Mouse (Mus musculus): ENCODE data around the gene Tspyl3.

Gene Tspyl3

DNA sequence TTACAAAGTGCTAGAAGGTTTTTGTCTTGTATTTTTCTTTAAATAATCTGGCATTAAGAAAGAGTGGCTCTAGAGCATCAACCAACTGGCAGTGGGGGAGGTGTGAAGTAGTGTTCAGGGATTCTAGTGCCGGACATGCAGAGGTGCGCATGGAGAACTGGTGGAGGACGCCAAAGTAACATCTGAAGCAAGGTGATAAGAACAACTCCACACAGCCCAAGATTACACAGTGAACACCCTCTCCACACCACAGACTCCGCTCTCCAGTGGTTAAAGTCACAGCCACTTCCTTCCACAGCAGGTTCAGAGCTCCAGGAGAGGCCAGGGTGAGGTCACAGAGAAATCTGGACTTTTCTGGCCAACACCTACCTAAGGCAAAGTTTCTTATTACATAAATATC lies 2.7 kb upstream of the Tspyl3 start:
- WGBS = 80% methylated on average over 4 of the region's 4 CpGs

DNA sequence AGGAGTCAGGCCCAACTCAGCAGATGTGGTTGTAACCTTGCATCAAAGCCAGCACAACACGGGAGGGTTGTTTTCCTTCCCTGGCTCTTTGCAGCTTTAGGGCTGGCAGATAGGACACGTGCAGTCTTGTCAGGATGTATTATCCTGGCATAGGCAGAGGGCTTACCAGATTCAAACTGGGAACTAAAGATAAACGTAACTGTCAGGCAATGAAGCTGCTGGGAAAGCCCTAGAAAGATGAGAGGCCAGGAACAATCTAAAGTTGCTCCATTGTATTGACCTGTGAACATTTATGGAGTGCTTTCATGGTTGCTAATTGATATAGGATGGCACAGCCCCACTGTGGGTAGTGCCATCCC lies 333 bp upstream of the Tspyl3 start:
- 6% methylated on average over 3 of the region's 3 CpGs for WGBS

DNA sequence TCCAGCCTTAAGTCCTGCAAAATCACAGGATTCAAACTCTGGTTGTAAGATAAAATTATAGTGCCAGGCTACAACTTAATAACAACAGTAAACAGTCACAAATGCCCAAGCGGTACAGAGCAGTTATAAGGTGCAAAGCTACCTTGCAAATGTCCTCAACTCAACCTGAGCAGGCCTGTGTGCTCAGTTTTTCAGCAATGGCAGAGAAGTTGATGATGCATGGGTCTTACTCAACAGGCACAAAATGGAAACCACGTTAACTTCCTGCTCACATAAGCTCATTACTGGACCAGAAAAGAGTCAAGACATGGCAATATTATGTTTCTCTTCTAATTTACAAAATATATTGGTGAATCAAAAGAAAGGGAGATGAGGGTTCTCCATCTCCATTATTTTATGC lies 2.7 kb downstream of the Tspyl3 start:
- WGBS = 93% methylated on average over 2 of the region's 2 CpGs

DNA sequence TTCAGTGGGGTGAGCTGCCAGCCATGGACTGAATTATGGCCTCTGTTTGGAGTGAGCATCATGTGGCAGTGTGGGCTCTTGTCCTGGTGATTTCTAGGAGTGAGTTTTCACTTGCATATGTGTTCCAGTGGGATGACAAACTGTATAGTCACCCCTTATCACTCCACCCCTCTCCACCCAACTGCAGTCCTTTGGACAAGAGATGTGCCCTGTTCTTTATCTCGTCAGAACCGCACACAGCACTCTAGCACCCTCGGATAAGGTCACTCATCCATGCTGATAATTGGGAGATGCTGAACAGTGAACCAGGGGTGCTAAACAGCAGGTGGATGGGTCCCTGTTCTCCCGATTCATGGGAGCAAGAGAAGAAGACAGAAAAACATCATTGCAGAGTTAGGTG lies 3.6 kb downstream of the Tspyl3 start:
- 89% methylated on average over 4 of the region's 4 CpGs for WGBS

DNA sequence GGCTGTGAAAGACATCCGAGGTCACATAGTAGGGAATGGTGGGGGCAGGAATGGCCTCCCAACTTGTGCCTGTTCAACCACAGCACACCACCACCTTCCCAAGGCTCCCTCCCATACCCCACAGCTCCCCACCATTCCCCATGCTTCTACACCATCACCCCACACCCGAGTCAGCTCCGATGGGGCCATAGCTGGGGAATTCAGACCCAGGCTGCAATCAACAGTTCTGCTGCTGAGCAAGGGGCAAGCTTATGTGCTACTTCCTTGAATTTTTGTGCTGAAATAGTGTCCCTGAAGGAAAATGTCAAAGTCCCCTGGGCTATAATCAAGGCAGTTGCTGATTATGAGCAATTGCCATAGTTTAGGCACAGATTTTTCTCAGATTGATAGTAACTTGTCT lies 6.7 kb downstream of the Tspyl3 start:
- 89% methylated on average over 3 of the region's 3 CpGs for WGBS

DNA sequence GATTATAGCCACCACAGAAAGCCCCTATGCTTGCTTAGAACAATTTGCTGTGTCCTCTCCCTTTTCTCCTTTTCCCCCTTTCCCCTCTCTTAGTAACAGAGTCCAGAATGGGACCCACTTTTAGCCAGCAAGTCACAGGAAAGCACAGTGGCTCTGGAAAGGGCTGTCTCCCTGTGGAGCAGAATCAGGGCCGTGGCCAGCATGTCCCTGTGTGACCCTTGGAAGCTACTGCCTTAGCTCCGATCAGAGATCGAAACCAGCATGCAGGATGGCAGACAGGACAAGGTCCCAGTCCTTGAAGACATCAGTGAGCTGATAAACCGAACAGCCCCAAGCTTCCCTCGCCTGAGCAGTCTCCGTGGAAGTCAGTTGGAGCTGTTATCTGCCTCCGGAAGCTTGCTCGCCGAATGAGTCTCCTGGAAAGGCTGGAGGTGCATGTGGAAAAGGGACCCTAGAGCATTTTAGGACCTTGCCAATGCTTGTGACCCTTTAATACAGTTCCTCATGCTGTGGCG lies 7.4 kb downstream of the Tspyl3 start:
- WGBS = 88% methylated on average over 10 of the region's 10 CpGs

DNA sequence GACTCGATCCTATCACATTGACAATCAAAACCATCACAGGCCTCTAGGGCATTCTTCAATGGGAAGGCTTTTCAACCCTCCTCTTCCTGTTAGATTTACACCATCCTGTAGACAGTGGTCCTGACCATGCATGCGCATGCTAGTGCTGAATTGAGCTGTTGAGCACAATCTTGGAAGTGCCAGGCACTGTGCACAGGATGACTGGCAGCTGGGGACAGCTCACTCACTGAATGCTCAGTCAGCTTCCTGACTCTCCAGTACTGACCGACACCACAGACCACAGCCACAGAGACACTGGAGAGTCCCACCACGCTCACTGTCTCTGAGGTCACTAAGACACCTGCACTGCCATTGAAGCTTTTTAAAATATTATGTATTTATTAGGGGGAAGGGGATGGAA lies 9.8 kb downstream of the Tspyl3 start:
- WGBS = 78% methylated on average over 4 of the region's 4 CpGs

DNA sequence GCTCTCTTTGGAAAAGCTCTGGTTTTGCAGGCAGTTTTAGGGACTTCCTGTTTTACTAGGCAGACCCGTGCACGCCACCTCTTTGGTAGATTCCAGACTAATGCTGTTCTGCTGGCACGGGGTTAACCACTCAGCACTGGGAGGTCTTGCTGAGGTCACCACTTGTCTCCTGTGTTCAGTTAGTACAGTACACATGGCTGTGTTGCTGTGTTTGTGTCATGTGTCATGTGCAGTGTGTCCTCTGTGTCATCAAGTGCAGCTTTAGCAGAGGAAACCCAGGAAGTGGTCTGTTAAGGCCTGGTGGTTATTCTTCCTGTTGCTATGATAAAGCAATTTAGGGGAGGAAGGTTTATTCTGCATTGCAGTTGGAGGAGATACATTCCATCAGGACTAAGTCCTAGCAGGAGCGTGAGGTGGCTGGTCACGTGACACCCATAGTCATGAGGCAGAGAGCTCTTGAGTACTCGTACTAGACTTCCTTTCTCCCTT lies 10.4 kb downstream of the Tspyl3 start:
- 71% methylated on average over 6 of the region's 6 CpGs for WGBS

DNA sequence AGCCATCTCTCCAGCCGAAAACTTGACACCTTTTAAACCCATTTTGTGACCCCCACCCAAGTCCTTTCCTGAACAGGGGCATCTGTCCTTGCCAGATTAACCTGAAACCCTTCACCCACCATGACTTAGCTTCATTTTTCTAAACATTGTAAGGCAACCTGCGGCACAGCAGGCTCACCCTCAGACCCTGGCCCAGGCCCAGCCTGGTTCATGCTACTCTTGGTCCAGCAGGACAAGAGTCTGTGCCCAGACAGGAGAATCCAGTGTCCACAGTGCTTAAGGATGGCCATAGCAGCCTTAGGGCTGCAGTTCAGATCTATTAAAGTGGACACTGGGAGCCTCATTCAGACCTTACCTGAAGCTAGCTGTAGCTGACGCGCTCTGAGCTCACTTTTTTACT lies 11.9 kb downstream of the Tspyl3 start:
- 91% methylated on average over 4 of the region's 4 CpGs for WGBS

DNA sequence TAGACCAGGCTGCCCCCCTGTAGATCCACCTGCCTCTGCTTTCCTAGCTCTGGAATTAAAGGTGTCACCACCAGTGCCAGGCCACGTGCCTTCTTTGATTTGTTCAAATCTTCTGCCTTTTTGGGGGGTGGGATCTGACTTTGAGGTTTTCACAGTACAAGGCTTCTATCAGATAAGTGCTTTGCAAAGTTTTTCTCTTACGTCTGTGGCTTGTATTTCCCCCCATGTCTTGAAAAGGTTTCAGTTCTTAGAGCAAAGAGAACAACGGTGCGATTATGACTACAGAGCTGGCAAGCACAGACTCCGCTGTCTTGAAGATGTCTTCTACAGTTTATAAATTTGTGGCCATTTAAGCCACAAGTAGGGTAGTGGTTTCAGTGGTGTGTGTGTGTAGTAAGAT lies 13.8 kb downstream of the Tspyl3 start:
- 90% methylated on average over 5 of the region's 5 CpGs for WGBS

DNA sequence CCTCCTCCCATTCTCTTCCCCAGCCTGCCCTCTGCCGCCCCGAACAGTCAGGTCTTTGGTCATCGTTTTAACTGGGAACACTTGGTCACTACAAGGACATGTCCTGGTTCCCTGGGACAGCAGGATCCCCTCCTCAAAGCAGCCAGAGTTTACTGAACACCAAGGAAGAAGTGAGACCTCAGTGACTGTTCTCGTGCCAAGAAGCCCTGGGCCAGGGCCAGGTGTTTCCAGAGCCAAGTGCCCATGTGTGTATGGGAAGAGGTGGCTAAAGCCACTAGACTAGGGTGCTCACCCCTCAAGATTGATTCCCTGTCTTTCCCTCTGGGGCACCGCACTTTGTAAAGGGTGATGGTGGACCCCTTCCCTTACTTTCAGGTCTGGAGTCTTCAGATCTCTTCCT lies 16.0 kb downstream of the Tspyl3 start:
- WGBS = 72% methylated on average over 5 of the region's 5 CpGs

DNA sequence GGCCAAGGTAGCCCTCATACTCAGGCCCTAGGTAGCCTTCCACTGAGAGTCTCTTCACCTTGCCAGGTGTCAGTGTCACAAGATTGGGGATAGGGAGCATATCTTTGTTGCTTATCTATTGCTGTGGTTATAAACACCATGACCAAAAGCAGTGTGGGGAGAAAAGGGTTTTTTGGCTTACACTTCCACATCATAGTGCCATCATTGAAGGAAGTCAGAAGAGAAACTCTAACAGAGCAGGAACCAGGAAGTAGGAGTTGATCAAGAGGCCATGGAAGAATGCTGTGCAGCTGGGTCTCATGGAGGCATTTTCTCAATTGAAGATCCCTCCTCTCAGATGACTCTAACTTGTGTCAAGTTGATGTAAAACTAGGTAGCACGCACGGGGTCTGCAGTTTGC lies 17.1 kb downstream of the Tspyl3 start:
- WGBS = 98% methylated on average over 2 of the region's 2 CpGs

DNA sequence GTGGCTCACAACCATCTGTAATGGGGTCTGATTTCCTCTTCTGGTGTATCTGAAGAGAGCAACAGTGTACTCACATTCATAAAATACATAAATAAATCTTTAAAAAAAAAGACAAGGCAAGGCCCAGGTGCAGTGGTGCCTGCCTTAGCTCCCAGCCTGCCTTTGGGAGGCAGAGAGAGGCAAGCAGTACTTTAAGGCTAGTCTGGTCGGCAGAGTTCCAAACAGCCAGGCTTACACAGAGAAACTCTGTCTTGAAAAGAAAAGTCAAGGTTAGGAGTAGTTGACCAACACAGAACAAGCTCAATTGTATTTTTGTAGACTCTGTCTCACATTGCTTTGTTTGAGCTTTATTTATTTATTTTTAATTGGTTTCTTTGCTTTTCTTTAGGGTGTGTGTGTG lies 22.5 kb downstream of the Tspyl3 start:
- 63% methylated on average over 1 of the region's 1 CpGs for WGBS

DNA sequence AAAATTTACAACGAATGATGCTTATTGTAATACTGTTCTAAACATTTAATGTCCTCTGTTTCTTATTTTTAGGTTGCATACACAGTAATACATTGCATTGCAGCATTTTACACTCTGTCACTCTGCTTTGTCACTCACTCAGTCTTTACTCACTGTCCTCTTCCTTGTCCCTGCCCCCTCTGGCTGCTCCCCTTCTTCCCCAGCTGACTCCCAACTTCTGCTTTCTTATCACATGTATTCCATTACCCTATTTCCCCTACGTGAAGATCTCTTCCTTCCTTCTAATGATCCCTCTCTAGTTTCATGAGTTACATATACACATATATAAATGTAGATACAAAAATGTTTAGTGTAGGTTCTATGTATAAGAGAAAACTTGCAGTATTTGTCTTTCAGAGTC lies 26.1 kb downstream of the Tspyl3 start:
- 91% methylated on average over 2 of the region's 2 CpGs for WGBS

DNA sequence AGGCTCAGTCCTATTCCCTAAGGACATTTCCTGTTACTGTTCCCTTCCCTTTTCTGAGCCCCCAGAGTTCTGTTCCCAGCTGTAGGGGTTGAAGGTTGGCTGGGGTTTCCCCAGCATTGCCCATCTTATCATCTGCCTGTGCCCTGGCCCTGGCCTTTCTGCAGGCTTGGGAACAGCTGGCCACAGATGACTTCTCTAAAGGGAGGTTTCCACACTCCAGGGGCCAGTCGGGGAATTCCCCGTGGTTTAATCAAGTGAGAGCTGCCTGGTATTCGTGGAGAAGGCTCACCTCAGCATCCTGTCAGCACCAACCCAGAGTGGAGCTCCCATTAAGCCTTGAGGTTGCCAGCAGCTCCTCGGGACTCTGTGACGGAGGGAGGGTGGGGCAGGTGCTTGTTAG lies 26.8 kb downstream of the Tspyl3 start:
- WGBS = 76% methylated on average over 5 of the region's 5 CpGs

DNA sequence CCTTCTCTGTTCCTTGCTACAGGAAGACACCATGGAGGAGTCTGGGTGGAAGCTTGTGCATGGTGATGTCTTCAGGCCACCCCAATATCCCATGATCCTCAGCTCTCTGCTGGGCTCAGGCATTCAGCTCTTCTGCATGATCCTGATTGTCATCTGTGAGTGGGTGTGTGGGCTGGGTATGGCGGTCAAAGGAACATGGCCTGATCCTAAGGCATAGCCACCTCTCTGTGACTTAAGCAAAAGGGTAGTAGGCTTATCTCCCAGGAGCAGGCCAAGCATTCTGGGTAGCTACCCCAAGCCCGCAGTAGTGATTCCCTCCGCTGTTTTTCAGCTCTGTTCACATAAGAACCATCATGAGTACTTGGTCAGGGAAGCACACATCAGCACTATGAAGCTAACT lies 31.0 kb downstream of the Tspyl3 start:
- 100% methylated on average over 3 of the region's 3 CpGs for WGBS

DNA sequence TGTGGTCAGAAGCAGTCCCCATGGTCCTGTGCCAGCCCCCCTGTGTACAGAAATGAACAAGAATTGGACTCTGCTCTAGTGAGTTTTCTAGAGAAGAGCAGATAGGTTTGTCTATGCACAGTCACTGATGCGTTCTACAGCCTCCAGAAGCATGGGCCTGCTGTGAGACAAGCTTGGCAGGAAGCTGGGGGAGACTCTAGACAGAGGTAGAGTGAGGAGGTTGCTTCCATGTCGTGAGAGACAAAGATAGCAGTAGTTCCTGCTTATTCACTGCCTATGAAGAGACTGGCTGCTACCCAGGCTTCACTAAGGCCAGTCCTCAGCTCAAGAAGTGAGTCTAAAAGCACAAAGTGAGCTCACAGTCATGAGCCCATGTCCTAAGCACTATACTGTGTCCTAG lies 34.0 kb downstream of the Tspyl3 start:
- 49% methylated on average over 2 of the region's 2 CpGs for WGBS

DNA sequence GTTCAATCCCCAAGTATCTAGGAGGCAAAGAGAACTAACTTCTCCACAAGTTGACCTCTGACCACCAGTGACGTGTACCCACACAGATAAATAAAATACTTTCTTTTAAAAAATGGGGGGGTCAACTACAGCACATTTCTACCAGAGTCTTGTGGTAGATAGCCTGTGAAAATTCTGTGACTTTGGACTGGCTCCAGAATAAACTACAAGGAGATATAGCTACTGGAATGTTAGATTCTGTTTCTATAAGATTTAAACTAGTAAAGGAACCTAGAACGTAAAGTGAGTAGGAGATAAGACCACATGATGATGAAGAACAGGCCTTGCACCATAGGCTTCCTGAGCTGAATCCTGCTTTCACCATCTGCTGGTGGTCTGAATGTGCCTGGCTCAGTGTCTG lies 37.4 kb downstream of the Tspyl3 start:
- 91% methylated on average over 2 of the region's 2 CpGs for whole genome bisulfite sequencing

DNA sequence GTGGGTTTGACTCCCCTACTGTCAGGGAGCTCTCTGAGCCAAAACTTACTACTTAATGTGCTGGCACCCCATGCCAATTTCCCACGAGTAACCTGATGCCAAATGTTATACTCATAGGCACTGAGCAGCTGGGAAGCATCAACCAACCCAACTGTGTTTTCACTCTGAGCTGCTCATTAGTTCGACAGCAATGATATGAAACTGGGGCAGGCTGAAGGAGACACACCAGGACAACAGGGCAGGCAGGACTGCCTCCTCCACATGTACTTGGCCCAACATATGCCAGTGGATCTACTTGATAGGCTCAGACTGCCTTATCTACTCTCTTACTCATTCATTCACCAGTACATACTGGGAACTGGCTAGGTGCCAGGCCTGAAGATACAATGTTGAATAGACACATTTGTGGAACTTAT lies 39.1 kb downstream of the Tspyl3 start:
- 25% methylated on average over 2 of the region's 2 CpGs for WGBS

DNA sequence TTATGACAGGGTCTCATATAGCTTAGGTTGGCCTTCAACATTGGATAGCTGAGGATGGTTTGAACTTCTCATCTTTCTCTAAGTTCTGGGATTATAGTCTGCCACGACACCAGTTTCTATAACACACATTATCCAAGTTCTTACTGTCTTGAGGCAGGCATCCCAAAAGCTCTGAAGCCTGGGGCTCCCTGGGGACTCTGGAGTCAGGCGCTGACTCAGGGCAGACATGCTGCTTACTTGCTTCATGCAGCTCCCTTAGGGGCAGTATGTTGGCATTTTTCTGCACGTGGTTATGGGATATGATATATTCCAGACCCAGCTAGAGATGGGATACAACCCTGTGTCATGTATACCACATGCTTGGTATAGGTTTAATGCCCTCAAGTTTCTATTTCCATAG lies 45.3 kb downstream of the Tspyl3 start:
- 88% methylated on average over 3 of the region's 3 CpGs for WGBS

DNA sequence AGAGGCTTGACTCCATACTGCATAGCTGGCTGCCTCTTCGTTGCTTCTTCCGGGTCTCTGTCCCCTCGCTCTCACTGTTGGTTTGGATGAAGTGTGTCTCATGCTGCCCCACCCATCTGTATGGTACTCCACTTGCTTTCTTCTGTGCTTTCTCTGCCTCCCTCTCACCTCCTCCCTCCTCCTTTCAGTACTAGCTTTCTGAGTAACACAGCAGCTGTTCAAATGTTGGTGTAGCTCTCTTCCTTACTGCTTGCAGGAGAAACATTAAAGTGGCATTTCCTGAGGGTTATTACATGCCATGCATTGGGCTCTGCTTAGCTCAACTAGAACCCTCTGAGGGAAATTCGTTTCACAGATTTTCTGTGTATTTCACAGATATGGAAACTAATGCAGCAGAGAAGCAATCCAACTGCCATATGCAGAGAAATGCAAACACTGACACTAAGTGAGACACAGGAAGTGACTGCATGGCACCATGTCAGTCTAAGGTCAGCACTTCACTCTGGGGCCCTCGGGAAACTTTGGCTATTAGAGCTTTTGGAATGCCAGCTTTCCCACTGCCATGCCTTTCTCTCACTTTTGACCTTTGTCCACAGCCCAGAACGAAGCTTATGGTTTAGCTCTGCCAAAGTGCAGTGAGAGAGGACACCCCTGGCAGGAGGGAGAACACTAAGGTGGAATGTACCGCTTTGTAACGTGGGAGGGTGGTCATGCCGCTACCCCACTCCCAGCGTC lies 45.9 kb downstream of the Tspyl3 start:
- 74% methylated on average over 10 of the region's 10 CpGs for WGBS

DNA sequence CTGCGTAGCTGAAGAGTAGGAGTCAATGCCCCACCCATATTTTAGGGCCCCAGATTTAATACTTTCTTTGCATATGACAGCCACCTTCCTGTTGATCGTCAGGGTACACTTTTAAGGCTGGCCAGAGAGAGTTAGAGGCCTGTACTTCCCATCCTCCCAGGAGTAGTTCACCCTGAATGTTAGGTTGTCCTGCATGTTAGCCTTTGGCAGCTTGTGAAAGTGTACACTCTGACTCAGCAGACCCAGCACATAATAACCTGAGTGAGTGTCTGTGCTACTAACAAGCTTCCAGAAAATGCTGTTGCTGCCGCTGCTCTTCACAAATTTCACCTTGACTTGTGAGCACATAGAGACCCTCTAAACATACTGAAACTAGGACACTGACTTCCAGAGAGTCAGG lies 48.1 kb downstream of the Tspyl3 start:
- 94% methylated on average over 3 of the region's 3 CpGs for WGBS

DNA sequence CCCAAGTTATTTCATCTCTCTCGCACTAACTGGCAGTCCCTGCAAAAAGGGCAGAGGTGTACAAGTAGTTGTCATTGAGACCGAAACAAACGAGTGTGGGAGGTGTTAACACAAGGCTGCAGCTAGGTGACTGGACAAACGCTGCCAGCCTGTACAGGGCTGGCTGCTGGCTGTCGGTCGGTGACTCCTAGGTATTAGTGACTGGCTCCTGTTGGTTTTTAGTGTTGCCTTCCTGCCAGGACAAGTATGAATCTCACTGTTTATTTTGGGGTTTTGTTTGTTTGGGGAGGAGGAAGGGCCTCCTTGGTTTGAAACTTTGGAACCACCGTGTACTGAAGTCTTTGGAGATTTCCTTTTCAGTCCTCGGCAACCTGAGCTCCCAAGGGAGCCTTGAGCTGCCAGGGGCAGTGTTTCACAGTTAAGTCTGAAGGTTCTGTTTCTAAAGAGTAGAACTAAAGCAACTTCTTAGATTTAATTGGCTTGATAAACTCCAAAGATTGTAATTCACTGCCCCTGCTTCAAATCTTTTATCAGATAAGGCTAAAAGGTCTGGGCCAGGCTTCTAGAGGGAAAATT lies 49.2 kb downstream of the Tspyl3 start:
- 72% methylated on average over 8 of the region's 8 CpGs for WGBS

All from cerebral cortex, adult 2 months (tissue).